Mouse (Mus musculus) megakaryocyte, embryonic 14.5 days (primary cell): ENCODE results near the gene Scrn2.

Experiments
- FLI1 ChIP-seq: IDR thresholded peaks from 2 replicates; pipeline ENCODE4 v1.6.1; 2012; ENCODE audit warnings: low read length, inconsistent platforms, mixed read lengths
- GATA1 ChIP-seq: IDR thresholded peaks from 3 replicates; pipeline ENCODE4 v1.6.1; 2012; ENCODE audit warnings: mixed read lengths, low read length, inconsistent platforms, borderline replicate concordance

GRCm38 (mm10) chr11:97003170-97003569 is 26.6 kb upstream of the Scrn2 start:
- TF ChIP-seq GATA1 (no peak), FLI1 (no peak)
